Mouse (Mus musculus) heart, postnatal 25 days (tissue): ENCODE measurements around the gene Ntf3. TPM values are rescaled to one million over a fixed set of nuclear protein-coding genes. Genes with fewer than 3 reads are reported as not detected.

Experiments
- DNase-seq: peaks from one replicate; pipeline ENCODE4 v3.0.0; 2022; ENCODE audit warnings: low spot score
- intact Hi-C: fragments of 180-260 bp; cut with DNase I; formaldehyde crosslinking; loops from one replicate; pipeline ENCODE4 v1.15.1; 2025
- total RNA-seq, 2 experiments: library from RNA; stranded (reverse); gene quantifications; 2 replicates each; pipeline ENCODE4 v1.2.3; 2021

Ntf3 gene
- total RNA-seq, result 1 to 10 TPM; 2.8 to 5.2 TPM

DNA sequence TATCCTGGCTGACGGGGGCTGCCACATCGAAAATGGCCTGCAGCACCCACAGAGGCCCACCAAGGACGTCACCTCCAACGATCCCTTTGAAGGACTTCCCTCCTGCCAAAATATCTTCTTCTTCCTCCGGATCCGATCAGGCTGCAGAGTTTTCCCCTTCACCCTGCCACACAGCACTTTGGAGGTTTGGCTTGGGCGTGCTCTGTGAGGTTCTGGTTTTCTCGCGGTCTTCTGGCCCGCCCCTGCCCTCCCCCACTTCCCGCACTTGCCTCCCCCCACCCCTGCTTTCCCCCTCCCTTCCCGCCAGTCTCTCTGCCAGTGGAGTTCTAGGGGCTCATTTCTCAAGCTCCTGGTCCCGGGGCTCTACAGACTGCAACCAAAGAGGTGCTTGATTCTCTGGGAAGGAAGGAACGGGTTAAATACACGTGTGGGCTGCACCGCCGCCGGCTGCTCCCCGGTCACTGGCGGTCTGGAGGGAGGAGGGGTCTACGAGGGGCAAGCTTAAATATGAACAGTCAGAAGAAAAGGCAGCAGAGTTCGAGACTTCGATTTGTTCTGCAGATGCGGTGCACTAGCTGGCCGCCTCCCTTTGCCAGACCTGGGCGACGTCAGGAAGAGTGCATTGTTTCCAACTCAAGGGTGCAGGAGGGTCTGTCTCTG, at the start of gene Ntf3:
Ntf3 (minus strand) TSS at position 363 of the 660 bp plus-strand sequence.
- intact Hi-C loops, result loop anchor here (1.0 to 5.0 kb wide), 4 partner anchors 62 to 298 kb away; no protein-coding TSS in a partner anchor
- peak; percentile 9 for DNase-seq

- no peak for DNase-seq
Observed at GRCm38 (mm10) chr6:126213330-126213729, 46.6 kb upstream of the Ntf3 start.

DNA sequence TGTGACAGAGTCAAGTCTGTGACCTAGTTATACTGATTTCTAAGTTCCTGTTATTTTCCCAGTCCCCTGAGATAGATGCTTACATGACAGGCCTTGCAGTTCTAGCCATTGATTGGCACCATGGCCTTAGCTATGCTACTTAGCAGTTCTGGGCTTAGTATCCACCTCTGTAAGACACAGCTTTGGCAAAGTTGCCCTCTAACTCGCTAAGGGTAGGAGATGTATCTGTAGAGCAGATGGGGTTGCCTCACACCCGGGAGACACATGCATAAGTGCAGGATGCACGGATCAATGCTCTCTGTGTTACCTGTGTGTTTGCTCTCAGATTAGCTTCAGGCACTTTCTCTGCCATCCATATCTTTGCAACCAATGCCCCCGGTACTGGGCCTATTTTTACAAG, 36.7 kb upstream of the Ntf3 start:
- intact Hi-C loops, result no loop called here
- no peak for DNase-seq

More at GRCm38 (mm10) chr6:126213330-126213729, 46.6 kb upstream of the Ntf3 start:
- intact Hi-C loops, result no loop called here

GRCm38 (mm10) chr6:126202959-126203358, 36.2 kb upstream of the Ntf3 start:
- intact Hi-C loops, result no loop called here
- DNase-seq, result no peak

GRCm38 (mm10) chr6:126201721-126202120, 35.0 kb upstream of the Ntf3 start:
- DNase-seq, result no peak
- intact Hi-C loops, result no loop called here

GRCm38 (mm10) chr6:126199916-126200315, 33.2 kb upstream of the Ntf3 start:
- no peak for DNase-seq
- intact Hi-C loops, result no loop called here

- no peak for DNase-seq
- intact Hi-C loops, result no loop called here
Observed at GRCm38 (mm10) chr6:126194760-126195159, 28.1 kb upstream of the Ntf3 start.

DNA sequence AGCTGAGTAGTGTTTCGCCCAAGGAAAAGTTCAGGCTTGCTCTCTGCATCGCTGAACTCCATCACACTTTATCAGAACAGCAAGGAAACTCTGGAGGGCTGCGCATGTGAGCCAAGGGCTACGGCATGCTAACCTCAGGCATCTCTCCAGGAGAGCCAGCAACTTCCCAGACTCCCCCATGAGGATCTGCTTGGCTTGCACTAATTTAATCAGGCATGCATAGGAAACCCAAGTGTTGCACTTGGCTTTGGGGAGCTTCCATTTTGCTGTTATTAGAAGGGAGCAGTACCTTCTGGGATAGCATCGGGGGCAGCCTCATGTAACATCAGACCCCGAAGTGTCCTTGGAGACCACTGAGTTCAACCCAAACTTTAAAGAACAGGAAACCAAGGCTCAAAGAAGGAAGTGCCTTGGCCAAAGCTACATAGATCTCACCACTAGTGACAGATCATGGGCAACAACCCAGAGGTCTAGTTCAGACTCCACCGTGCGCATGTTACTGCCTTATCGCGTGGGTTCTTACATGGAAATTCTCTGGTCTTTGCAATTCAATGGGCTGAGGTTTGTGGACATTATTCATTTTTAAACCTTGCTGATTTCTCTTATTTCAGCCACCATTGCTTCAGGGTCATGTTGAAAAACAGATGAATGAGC, 23.6 kb upstream of the Ntf3 start:
- no peak for DNase-seq
- intact Hi-C loops, result no loop called here

GRCm38 (mm10) chr6:126187400-126187799, 20.7 kb upstream of the Ntf3 start:
- intact Hi-C loops, result no loop called here
- DNase-seq, result no peak

DNA sequence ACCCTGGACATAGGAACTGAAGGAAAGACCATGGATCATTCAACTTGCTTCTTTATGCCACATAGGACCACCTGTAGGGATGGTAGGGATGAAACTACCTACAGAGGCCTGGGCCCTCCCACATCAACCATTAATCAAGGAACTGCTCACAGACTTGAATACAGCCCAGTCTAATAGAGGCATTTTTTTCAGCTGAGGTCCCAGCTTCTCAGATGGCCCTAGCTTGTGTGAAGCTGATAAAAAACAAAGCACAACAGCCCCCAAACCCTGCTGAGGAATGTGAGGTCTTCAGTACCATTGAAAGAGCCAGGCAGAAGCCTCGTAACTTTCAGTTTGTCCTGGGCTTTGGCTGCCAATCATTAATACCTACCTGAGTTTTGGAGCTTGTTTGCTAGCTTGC, 19.4 kb upstream of the Ntf3 start:
- intact Hi-C loops, result no loop called here
- DNase-seq, result no peak

GRCm38 (mm10) chr6:126172071-126172470, 5.4 kb upstream of the Ntf3 start:
- intact Hi-C loops, result loop anchor here (5.0 kb wide), 1 partner anchor 430 kb away; no protein-coding TSS in a partner anchor
- DNase-seq, result no peak

GRCm38 (mm10) chr6:126170772-126171171, 4.1 kb upstream of the Ntf3 start:
- intact Hi-C loops, result loop anchor here (1.0 to 5.0 kb wide), 3 partner anchors 44 to 550 kb away; no protein-coding TSS in a partner anchor
- DNase-seq, result no peak

- intact Hi-C loops, result loop anchor here (1.0 to 5.0 kb wide), 4 partner anchors 63 to 299 kb away; no protein-coding TSS in a partner anchor
- DNase-seq, result no peak
Observed at GRCm38 (mm10) chr6:126167731-126168130, 1.0 kb upstream of the Ntf3 start.

DNA sequence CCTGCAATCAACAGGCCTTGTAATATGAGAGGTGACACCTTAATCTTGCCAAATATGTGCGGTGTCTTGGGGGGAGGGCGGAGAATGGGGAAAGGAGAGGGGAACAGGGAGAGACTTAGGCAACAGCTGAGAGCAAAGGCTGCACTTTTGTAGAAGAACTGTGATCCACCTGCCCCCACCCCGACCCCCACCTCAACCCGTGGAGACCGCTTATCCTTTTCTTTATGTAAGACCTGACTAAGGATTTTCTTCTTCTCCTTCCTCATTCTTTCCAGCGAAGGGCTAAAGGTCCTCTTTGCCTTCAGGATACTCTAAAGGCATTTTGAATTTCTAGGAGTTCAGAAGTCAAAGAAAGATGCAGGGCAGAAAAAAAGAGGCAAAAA, 489 bp upstream of the Ntf3 start:
- intact Hi-C loops, result loop anchor here (1.0 to 5.0 kb wide), 4 partner anchors 62 to 298 kb away; no protein-coding TSS in a partner anchor
- no peak for DNase-seq

GRCm38 (mm10) chr6:126165591-126166155, 1.0 kb downstream of the Ntf3 start:
- intact Hi-C loops, result loop anchor here (2.0 to 5.0 kb wide), 3 partner anchors 61 to 297 kb away; no protein-coding TSS in a partner anchor
- no peak for DNase-seq

GRCm38 (mm10) chr6:126164781-126165180, 1.9 kb downstream of the Ntf3 start:
- DNase-seq, result peak; percentile 31
- intact Hi-C loops, result loop anchor here (5.0 kb wide), 3 partner anchors 67 to 152 kb away; no protein-coding TSS in a partner anchor

DNA sequence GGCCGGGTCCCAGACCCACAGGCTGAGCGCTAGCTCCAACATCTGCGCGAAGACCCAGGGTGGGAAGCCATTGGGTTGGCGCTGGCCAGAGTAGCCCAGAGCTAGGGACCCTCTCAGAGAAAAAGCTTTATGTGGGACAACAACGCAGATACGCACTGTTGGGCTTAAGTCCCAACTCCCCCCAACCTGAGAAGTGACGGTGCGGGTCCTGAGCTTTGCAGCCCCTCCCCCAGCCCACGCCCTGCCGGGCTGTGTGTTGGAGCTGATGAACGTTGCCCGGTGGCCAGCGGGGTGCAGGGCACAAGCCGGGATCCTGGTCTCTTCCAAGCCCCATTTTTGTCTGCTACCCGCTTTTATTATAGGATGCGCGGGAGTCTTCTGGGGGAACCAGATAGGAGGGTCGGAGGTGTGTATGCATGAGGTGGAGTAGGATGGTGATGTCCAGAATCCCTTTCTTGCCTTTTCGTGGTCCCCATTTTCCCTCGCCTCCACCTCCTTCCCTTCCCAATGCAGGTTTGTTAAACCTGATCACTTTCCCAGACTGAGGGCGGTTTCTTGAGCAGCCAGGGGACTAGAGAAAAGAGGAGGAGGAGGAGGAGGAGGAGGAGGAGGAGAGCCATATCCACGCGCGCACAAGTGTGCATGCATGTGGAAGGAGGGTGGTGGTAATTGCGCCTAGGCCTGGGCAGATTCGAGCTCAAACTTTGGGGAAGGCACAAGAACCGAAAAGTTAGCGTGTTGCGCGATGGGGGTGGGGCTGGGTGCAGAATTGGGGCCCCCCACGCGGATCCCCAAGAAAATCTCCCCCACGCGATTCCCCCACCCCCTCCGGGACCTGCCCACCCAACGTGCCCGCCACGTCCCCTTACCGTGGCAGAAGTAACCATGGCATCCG, 2.6 kb downstream of the Ntf3 start:
- no peak for DNase-seq

GRCm38 (mm10) chr6:126163181-126163621, 3.5 kb downstream of the Ntf3 start:
- DNase-seq, result peak; percentile 43
- intact Hi-C loops, result loop anchor here (5.0 kb wide), 2 partner anchors 66 to 151 kb away; no protein-coding TSS in a partner anchor

More for the DNA sequence above, 2.6 kb downstream of the Ntf3 start:
- intact Hi-C loops, result loop anchor here (5.0 kb wide), 2 partner anchors 67 to 152 kb away; no protein-coding TSS in a partner anchor

- intact Hi-C loops, result loop anchor here (5.0 kb wide), 2 partner anchors 65 to 150 kb away; no protein-coding TSS in a partner anchor
- DNase-seq, result peak; percentile 27
Observed at GRCm38 (mm10) chr6:126162351-126162758, 4.4 kb downstream of the Ntf3 start.
